Mouse (Mus musculus): ENCODE measurements around the gene Htr3a.
A peak's percentile ranks its signal among the peaks of the same experiment; 100 is the strongest.

Gene Htr3a

DNA sequence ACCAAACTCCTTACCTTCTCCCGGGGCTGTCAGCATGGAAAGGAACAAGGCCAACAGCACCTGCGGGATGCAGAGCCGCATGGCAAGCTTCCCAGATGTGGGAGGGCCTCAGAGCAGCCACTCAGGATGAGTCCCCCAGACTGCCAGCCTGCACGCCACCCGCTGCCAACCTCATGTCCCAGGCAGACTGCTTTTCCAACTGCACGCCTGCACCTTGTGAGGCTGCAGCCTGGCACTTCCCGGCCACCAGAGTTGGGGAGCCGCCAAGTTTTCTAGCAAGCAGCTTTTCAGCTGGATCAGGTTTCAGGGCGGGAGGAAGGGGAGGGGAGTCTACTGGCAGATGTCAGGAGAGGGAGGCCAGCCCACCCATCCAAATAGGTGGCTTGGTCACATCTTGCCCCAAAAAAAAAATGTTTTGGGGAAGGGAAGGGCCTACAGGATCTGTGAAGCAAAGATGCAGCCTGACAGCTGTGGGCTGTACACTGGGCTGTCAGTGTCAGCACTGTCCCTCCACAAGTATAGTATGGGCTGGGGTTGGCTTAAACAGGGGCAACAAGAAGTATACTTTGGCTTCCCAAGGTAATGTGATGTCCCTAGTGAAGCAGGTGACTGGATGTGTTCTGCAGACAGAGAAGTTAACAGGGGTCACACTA lies at the start of gene Htr3a:
Gene Htr3a (minus strand): TSS at position 215 of the 653 bp plus-strand sequence.
- peak; percentile 31 for DNase-seq (ENCODE audit: low read depth, low spot score)

DNA sequence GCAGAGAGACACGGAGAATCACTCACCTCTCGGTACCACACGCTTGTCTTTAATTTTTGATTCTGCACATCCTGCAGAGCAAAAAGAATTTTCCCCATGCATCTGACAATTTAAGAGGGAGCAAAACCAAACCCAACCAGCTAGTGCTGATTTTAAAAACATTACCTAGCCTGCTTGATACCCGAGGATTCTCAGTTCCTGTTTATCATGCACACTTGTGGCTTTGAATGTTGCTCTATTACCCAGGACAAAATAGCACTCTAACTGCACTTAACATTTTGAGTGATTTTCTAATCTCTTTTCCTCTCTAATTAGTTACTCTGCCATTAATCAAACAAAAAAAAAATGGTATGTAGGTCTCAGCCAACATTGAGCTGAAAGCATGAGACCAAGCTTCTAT lies 36.7 kb upstream of the Htr3a start:
- no peak for DNase-seq (ENCODE audit: low read depth, low spot score)

DNA sequence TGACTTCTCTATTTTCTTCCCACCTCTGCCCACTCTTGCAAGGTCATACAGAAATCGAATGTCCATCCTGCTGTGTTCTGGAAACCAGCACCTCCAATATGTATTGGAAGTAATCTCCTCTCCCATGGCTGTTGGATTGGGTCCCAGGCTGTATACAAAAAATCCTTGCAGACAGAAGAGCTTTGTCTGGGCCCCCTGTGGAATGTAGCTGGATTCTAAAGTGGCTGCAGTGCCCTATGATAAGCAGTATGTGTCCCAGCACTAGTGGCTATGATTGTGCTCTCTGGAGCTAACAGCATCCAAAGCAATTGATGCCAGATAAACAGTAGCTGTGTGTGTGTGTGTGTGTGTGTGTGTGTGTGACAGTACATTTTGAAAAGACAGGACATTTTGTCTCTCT lies 31.4 kb upstream of the Htr3a start:
- no peak for DNase-seq (ENCODE audit: low read depth, low spot score)

DNA sequence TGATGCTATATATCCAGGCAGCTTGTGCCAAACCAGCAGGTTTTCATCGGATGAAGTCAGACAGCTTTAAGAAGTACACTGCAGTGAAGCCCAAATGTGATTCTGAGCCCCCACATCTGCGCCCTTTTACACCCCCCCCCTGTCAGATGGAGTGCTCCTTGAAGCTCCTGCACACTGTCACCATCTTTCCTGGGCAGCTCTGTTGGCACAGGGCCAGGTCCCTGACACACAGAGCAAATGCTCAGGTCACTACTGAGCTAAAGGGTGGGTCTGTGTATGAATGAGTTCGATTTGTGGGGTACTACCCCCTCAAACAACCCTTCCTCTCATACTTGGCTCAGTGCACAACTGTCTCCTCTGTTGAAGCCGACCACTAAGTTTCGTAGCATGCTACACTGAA lies 18.5 kb upstream of the Htr3a start:
- no peak for DNase-seq (ENCODE audit: low read depth, low spot score)

DNA sequence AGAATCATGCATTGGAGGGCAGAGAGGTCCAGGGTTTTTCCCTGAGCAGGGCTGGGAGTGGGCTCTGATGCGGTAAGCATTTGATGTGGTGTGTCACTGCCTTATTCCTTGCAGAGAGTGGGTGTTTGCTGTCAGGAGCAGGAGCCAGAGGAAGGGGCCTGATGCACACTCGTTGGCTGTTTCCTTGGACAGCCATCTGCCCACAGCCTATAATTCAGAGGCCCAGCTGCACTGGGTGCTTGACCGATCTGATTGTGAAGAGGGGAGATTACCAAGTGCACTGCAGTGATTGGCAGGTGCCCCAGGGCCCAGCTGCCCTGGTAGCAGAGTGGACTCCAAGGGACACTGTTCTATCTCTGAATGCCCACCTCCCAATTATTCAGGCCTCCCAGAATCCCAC lies 17.9 kb upstream of the Htr3a start:
- no peak for DNase-seq (ENCODE audit: low read depth, low spot score)

DNA sequence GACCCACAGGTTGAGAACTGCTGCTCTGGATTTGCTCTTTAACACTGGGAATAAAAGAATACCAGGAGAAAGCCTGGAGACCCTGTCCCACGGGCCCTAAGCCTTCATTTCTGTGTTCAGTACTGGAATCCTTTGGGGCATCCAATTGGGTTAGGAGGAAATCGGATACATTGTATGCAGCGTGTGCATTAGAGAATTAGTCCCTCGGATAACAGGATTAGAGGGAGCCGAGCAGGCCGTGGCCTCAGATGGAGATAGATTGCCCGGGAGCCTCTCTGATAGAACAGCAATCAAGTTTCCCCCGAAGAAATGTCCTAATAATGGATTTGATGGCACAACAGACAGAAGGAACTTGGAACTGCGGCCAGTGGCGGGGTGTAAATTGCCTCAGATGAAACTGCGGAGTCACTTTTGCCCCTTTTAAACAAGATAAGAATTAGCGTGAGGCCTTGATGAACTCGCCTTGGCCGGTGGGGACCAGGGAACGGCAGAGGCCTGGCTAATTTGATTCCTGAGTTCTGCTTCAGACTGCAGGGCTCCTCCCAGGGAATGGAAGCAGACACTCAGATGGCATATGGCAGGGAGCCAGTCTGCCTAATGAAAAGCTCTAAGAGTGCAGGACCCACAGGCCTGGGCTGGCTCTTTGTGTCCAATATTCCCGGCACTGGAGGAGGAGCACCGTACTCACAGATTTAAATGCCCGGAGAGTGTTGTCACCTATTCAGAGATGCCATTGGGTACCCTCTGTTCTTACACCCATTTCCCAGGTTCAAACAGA lies 5.3 kb upstream of the Htr3a start:
- no peak for DNase-seq (ENCODE audit: low read depth, low spot score)

DNA sequence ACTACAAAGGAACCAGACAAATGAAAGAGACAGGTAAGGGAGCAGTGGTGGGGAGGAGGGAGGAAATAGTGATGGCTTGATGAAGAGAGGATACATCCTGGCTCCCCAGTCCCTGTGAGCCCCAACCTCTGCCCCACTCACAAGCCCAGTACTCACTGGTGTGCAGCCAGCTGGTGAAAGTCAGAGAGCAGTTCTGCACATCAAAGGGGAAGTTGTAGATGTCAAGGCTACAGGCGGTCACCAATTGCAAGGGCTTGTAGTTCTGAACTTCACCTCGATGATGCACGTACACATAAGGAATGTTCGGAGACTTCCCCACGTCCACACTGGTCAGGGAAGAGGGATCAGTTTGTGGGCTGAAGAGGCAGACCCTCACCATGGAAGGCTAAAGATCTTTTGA lies 6.5 kb downstream of the Htr3a start:
- no peak for DNase-seq (ENCODE audit: low read depth, low spot score)

DNA sequence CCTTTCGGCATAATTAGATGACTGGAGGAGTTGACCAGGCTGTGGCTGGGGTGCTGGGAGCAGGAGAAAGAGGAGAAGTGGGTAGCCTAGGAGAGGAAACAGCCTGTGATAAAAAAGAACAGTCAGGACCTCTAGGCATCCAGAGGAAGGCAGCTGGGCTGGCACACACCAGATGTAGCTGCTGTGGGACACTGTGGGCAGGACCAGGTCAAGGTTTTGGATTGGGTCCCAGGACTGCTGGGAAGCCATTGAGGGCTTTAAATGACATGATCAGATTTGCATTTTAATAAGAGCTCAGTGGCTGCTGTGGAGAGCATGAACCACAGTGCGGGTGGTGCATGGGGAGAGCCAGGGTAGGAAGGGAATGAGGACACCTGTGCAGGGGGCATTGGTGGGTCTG lies 7.1 kb downstream of the Htr3a start:
- DNase-seq (ENCODE audit: low read depth, low spot score): no peak

DNA sequence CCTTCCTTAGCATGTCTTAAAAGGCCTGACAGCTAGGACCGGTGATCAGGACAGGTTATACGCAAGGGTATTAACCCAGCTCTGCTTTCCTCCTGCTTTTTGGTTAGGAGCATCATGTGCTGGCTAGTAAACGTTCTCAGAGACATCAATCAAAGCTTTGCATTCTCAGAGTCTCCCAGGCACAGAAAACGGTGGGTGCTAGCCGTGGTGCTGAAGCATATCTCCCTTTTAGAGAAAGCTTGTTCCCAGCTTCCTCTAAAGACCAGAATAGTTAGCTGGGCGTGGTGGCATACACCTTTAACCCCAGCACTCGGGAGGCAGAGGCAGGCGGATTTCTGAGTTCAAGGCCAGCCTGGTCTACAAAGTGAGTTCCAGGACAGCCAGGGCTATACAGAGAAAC lies 12.3 kb downstream of the Htr3a start:
- peak; percentile 79 for DNase-seq (ENCODE audit: low read depth, low spot score)

DNA sequence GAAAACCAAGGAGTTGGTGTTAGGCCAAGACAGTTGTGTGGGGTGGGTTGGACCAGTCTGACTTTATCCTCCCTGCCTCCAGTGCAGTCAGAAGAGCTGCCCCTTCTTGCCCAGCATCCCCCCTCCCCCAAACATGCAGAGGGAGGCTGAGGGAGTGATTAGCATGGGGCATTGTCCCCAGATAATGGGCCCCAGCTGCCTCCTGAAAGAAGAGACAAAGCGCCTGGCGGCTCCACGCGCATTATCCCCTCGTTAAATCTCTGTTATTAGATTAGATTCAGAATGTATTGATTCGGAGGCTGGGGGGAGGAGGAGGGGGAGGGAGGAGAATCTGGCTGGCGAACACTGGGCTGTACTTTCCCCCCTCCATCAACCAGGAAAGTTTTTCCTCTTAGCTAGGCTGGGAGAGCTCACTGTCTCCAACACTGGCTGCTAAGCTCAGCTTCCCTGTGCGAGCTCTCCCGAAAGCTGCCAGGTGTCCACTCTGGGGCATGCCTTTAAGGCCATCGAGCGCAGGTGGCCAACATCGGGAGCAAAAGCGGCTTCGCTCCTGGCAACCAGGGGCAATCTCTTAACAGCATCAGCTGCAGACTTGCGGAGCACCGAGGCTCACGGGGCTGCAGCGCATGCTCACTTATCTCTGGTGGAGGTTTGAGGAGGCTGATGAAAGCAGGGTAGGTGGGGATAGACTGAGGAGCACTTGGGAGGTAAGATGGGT lies 14.9 kb downstream of the Htr3a start:
- peak; percentile 71 for DNase-seq (ENCODE audit: low read depth, low spot score)

DNA sequence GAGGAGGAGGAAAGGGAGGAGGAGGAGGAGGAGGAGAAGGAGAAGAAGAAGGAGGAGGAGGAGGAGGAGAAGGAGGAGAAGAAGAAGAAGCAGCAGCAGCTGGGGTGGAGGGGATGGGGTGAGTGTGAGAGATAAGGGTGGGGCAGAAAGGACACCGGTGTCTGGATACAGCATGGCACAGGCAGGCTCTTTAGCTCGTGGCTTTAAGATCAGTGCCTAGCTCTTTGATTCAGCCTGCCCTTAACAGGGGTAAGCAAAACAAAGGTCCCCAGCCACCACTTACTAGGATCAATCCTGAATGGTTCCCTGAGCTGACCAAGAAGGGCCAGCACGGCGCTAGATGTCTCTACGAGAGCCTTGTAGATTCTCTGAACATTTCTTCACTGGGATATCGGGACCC lies 16.1 kb downstream of the Htr3a start:
- no peak for DNase-seq (ENCODE audit: low read depth, low spot score)

DNA sequence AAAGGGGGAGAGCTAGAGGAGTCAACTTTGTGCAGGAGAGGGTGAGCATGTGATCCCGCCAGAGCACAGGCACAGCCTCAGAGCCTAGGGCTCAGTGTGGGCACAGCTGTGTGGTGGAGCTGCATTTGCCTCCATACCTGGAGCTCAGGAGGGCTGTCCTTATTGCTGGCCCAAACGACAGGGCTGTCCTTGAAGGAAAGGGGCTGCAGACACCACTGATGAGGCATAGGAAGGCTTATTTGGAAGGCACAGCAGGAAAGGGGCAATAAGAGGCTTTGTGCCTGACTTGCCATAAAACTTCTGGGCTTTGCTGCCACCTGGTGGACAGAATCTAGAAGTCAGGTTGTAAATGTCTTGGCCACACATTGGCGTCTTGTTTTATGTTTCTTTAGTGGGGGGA lies 16.9 kb downstream of the Htr3a start:
- DNase-seq (ENCODE audit: low read depth, low spot score): peak; percentile 84

DNA sequence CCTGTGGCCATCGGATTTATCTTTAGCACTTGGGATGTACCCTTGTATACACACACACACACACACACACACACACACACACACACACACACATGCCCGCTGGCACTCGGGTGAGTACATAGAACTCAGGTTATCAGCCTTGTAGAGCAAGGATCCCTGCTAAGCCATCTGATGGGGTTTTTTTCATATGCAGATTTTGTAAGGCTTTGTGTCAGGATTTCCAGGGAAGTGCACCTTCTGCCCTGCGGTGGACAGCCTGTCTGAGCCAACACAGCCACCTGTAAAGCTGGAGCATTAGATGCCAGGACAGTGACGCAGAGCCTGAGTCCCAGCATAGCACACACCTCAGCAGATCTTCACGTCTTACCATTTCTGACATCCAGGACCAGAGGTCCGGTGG lies 21.8 kb downstream of the Htr3a start:
- DNase-seq (ENCODE audit: low read depth, low spot score): peak; percentile 63

DNA sequence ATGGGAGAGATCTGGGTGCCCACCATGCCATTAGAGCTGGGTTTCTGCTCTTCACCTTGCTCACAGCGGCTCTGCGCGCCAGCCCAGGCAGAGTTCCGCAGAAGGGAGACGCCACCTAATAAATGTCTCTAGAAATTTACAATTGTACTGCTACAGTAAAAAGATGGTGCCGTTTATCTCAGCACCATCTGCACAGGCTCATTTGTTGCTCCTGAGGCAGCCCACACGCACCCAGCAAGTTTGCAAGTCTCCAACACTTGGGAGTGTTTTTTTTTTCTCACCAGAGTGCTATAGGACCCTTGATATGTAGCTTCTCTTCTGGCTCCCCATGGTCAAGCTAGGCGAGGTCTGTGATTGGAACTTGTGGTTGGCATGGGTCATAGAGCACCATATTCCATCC lies 38.0 kb downstream of the Htr3a start:
- no peak for DNase-seq (ENCODE audit: low read depth, low spot score)

DNA sequence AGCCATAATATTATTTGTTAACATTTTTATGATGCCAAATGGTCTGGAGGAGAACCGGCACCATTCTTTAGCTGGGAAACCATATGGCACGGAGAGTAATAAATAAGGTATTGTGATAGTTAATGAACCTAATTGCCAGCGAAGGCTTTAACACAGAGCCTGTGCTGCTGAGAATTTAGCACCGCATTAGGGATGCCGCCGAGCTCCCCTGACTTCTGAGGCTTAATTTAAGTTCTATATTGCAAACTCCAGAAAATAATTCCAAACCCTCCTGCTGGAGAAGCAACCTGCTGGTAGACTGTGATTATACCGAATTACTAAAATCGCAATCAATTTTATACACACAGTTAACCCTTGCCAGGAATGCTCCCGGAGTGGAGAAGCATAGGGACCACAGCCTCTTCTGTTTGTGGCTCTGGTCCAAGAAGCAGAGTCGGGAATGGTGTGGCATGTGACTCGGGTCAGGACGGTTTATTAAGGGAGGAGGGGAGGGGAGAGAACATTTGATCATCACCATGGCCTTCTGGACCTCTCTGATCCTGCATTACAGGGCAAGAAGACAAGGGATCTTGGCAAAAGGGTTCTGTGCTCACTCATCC lies 44.3 kb downstream of the Htr3a start:
- DNase-seq (ENCODE audit: low read depth, low spot score): no peak

DNA sequence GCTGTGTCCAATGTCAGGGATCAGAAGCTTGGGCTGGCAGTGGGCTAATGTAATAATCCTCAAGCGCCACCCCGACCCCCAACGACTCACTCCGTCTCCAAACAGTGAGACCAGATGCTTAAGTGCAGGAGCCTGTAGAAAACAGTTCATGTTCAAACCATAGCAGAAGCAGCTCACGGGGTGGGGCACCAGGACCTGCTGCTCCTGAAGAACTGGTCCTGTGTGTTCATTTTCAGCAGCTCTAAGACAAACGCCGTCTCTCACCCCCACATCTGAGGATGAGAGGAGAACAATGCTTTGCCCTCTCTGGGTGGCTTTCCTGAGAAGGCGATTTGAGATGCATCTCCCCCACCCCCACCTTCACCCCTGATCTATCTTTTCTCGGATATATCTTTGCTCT lies 45.7 kb downstream of the Htr3a start:
- DNase-seq (ENCODE audit: low read depth, low spot score): no peak

DNA sequence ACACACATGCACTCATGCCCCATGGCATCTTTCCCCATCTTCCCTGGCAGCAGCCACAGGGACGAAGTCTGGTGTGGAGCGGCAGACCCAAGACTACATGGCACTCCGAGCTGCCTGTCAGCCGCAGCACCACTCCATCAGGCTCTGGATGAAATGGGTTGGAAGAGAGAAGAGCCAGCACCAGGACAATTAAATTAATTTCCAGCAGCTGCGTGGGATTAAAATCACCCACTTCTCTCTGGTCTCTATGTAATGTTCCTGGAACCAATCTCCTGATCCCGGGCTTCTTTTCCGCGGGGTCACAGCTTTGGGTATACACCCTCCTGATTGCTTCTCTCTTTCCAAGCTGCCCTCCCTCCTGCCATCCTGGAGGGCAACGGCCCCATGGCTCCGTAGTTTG lies 49.4 kb downstream of the Htr3a start:
- no peak for DNase-seq (ENCODE audit: low read depth, low spot score)

DNA sequence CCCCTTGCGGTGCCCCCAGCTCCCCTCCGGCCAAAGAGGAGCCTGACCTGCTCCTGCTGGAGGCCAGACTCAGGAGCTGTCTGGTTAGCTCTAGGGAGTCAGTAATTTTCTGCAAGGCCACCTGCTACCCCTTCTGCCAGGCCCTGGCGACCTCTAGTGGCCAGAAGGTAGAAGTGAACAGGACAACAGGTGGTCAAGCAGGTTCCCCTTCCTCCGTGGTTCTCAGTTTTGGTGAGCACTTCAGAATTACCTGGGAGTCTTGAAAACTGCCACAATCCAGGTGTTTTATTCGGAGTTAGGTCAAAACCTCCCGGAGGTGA lies 50.4 kb downstream of the Htr3a start:
- peak; percentile 83 for DNase-seq (ENCODE audit: low read depth, low spot score)

DNA sequence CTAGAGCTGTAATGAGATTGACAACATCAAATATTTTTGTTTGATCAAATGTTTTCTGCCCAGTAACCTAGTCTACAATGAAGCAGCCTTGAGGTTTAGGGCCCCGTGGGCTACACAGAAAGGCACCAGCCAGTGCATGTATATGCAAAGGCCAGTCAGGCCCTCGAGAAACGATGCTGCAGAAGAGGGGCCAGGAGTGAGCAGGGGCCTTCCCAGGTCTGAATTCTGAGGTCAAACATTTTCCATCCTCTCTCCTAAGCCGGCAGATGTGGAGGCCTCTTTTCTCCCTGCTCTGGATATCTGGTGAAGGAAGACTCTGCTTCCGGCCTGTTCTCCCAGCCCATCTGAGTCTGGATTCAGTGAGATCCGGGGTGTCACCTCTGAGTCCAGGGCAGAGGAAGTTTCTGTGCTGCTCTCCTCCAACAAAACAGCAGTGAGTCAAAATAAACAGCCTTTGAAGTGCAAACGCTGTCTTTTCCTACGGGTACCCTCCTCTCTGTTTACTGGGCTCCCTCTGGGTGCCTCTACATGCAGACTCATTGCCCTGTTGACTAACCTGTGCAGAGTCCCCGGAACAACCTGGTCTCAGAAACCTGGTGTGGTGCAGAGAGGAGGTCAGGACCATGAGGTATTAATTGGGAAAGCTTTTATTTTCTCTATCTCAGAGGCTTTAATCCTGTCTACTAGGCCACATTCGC lies 50.9 kb downstream of the Htr3a start:
- no peak for DNase-seq (ENCODE audit: low read depth, low spot score)

DNA sequence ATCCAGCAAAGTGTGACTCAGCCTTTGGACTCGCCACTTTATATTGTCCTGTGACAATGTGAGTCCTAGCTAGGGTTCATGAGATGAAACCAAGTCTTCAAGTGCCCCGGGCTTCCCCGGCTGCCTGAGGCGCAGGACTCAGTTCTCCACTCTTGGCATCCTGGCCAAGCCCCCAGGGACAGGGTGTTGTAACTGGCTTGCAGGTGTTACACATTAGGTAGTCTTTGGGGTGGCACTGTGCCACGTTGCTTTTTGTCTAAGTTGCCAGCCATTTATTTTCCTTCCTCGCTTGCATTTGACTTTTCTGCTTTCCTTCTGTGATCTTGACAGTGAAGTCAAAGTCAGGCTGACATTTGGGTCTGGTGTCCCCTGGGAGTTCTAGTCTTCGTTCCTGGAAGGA lies 53.0 kb downstream of the Htr3a start:
- DNase-seq (ENCODE audit: low read depth, low spot score): no peak

DNA sequence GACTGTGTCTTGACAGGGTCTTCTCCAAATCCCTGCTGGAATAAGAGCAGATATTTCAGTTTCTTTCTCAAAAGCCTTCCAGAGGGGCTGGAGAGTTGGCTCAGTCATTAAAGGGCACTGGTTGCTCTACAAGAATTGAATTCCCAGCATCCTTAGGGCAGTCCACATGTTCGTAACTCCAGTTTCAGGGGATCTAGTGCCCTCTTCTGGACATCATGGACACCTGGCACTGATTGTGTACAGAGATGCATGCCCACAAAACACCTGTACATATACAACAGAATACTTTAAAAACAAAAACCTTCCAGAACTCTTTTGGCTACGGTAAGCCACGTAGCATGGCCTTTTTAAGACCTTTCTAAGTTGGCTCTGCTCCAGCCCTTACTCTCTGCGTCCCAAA lies 54.7 kb downstream of the Htr3a start:
- peak; percentile 55 for DNase-seq (ENCODE audit: low read depth, low spot score)

DNA sequence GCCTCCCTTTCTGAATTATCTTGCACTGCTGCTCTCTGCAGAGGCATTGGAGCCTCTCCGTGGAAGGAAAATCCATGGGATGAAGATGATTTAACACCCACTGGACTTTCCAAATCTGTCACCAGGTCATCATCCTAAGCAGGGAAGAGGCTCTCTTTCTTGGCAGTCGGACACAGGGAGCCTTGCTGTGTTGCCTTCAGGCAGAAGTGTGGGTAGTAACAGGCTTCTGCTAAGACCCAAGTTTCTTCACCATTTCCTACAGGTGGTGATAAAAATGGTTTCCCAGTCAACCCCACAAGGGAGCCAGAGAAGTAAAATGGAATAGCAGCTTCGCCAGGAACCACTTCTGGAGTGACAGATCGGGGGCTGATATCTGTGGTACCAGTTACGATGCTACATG lies 61.4 kb downstream of the Htr3a start:
- DNase-seq (ENCODE audit: low read depth, low spot score): no peak
